Mouse (Mus musculus) kidney, embryonic 15.5 days (tissue): ENCODE measurements around the gene Pld5. TPM values are rescaled to one million over a fixed set of nuclear protein-coding genes. Genes with fewer than 3 reads are reported as not detected.

Source experiments
- ATAC-seq: fragments of 200-750 bp; cut with Nextera tagmentation; replicated peaks from 2 replicates; pipeline ENCODE4 v1.8.0; 2017; ENCODE audit warnings: moderate TSS enrichment; ENCODE audit not compliant: low FRiP score
- H3K27ac ChIP-seq: fragments of 300-500 bp; sonication (generic); 2 replicates; pipeline ENCODE4 v1.5.1; 2015; ENCODE audit warnings: mild to moderate bottlenecking, inconsistent platforms
- H3K27me3 ChIP-seq: fragments of 300-500 bp; sonication (generic); 2 replicates; pipeline ENCODE4 v1.6.1; 2015; ENCODE audit warnings: inconsistent platforms
- H3K36me3 ChIP-seq: fragments of 300-500 bp; sonication (generic); 2 replicates; pipeline ENCODE4 v1.6.1; 2015; ENCODE audit warnings: inconsistent platforms
- H3K4me1 ChIP-seq: fragments of 300-500 bp; sonication (generic); 2 replicates; pipeline ENCODE4 v1.6.1; 2015; ENCODE audit warnings: inconsistent platforms
- H3K4me2 ChIP-seq: fragments of 300-500 bp; sonication (generic); 2 replicates; pipeline ENCODE4 v1.6.1; 2015; ENCODE audit warnings: moderate library complexity, mild to moderate bottlenecking, inconsistent platforms
- H3K4me3 ChIP-seq: fragments of 300-500 bp; sonication (generic); replicated peaks from 2 replicates; pipeline ENCODE4 v1.5.1; 2015; ENCODE audit warnings: mild to moderate bottlenecking, inconsistent platforms
- H3K9ac ChIP-seq: fragments of 300-500 bp; sonication (generic); 2 replicates; pipeline ENCODE4 v1.6.1; 2015; ENCODE audit warnings: mild to moderate bottlenecking, inconsistent platforms
- H3K9me3 ChIP-seq: fragments of 300-500 bp; sonication (generic); replicated peaks from 2 replicates; pipeline ENCODE4 v1.6.1; 2016; ENCODE audit warnings: inconsistent platforms
- WGBS: fragments of 180-500 bp; shearing (Covaris S2); methylation state at CpG from one replicate; pipeline ENCODE4 v1.1.7; 2015; ENCODE audit warnings: mixed read lengths; 5-methylcytosine and 5-hydroxymethylcytosine counted together
- polyA plus RNA-seq: library from polyadenylated mRNA; unstranded; fragments of >200 nt; fragmentation: Nextera tagmentation; extraction: Ambion mirVana; gene quantifications from 2 replicates; pipeline ENCODE4 v1.2.1, GENCODE M21; 2015

Pld5 gene
- polyA plus RNA-seq, 1 experiment from 2014 or later = 2.5 TPM

- no peak overlapping the region for H3K4me2 ChIP-seq
- H3K36me3 ChIP-seq = no peaks in the 10 kb centered on the region
- no peak overlapping the region for H3K27ac ChIP-seq
- ATAC-seq = 0 out of 2 replicates have a peak, but pooled peaks have one; percentile 40
- no peaks in the 10 kb centered on the region for H3K9me3 ChIP-seq
- WGBS = 54% methylated on average over 7 of the region's 7 CpGs
- H3K27me3 ChIP-seq = no peaks in the 10 kb centered on the region
- H3K4me3 ChIP-seq = no peak overlapping the region
- H3K9ac ChIP-seq = no peak overlapping the region
- H3K4me1 ChIP-seq = no peaks in the 10 kb centered on the region
Observed at GRCm38 (mm10) chr1:175923848-175924787, 351.0 kb downstream of the Pld5 start.

GRCm38 (mm10) chr1:175921091-175921490 lies 354.0 kb downstream of the Pld5 start:
- Histone ChIP-seq H3K9ac (no peak overlapping the region), H3K9me3 (no peaks in the 10 kb centered on the region), H3K36me3 (no peaks in the 10 kb centered on the region), H3K4me3 (no peak overlapping the region), H3K27me3 (no peaks in the 10 kb centered on the region), H3K27ac (no peak overlapping the region), H3K4me1 (no peaks in the 10 kb centered on the region), H3K4me2 (no peak overlapping the region)
- 92% methylated on average over 8 of the region's 8 CpGs for WGBS
- ATAC-seq = no peak

GRCm38 (mm10) chr1:175920029-175920428 lies 355.1 kb downstream of the Pld5 start, which contains the start of gene Gm38100:
Gene Gm38100, plus strand, starts transcription at chr1:175920329.
- no peaks in the 10 kb centered on the region for H3K4me1 ChIP-seq
- no peaks in the 10 kb centered on the region for H3K27me3 ChIP-seq
- H3K36me3 ChIP-seq = no peaks in the 10 kb centered on the region
- H3K9me3 ChIP-seq = no peaks in the 10 kb centered on the region
- H3K4me3 ChIP-seq = no peak within 1 kb of the TSS
- no peak within 1 kb of the TSS for H3K27ac ChIP-seq
- H3K9ac ChIP-seq = no peak within 1 kb of the TSS
- H3K4me2 ChIP-seq = no peak within 1 kb of the TSS
- WGBS = 87% methylated on average over 9 of the region's 9 CpGs
- ATAC-seq = no peak

- Histone ChIP-seq H3K27ac (no peak overlapping the region), H3K4me2 (no peak overlapping the region), H3K4me1 (0 out of 2 replicates have a peak, but pooled peaks cover 3% of the 10 kb centered on the region), H3K9ac (no peak overlapping the region), H3K27me3 (no peaks in the 10 kb centered on the region), H3K9me3 (no peaks in the 10 kb centered on the region), H3K36me3 (peaks cover 11% of the 10 kb centered on the region), H3K4me3 (no peak overlapping the region)
- peak; percentile 84 for ATAC-seq
- 68% methylated on average over 5 of the region's 5 CpGs for WGBS
Observed at GRCm38 (mm10) chr1:175913728-175914303, 361.3 kb downstream of the Pld5 start.
